Comparison of ENCODE assay signal across 7 mouse cellular contexts in the genomic region with DNA sequence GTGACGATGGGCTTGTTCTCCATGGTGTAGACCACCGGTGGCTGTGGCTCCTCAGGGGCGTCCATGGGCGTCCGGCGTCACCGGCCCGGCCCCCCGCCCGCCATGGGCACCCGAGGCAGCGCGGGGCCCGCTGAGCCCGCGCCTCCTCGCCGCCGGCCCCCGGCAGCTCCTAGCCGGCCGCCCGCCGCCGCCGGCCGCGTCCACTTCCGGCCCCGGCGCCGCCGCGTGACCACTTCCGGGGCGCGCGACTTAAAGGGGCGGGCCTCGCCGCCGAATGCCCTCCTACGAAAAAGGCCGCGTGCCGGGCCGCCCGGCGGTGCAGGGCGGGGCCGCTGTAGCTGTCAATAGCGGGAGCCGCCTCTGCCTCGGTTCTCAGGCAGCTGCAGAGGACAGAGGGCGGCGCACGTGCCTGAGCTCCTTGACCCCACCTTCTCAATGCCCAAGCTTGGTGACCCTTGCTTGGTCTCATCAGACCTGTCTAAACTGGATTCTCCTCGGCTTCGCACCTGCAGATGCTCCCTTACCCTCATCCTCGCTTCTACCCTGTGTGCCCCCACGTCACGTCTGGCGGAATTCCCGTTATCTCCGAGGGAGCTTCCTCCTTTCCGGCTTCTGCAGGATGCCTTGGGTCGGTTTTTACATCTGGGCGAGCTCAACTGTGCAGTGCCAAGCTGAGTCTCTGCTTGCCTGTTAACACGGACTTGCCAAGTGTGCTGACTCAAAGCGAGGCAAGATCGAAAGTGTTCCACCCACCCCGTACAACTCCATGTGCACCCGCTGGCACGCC. TPM values are rescaled to one million over a fixed set of nuclear protein-coding genes. Genes with fewer than 3 reads are reported as not detected.
DNase-seq lines count a peak whose midpoint lies in the region; ATAC-seq and TF ChIP-seq lines count a peak whose summit lies in the region.

Gene Trappc10, minus strand, starts transcription at position 204 of the 787 bp plus-strand sequence.

- peak; percentile 52; the same call in 1 of the 2 replicates for TF ChIP-seq EP300 in heart, adult 2 months (IDR thresholded peaks at IDR 0.05; ENCODE audit: insufficient read depth, low read depth, low read length)

- WGBS in embryonic facial prominence, embryonic 13.5 days = under 1% methylated on average over 71 of the region's 74 CpGs
- under 1% methylated on average over 73 of the region's 74 CpGs for WGBS in heart, adult 2 months
- under 1% methylated on average over 57 of the region's 74 CpGs for WGBS in limb, embryonic 13.5 days
- WGBS in midbrain, embryonic 16.5 days = 0% methylated on average over 62 of the region's 74 CpGs

- peak within 1 kb of the TSS; percentile 94 for H3K4me2 ChIP-seq in embryonic facial prominence, embryonic 13.5 days
- peak within 1 kb of the TSS; percentile 97 for H3K4me2 ChIP-seq in limb, embryonic 13.5 days (replicated peaks)
- peak within 1 kb of the TSS; percentile 77 for H3K4me2 ChIP-seq in midbrain, embryonic 16.5 days (ENCODE audit: low read length)

- H3K4me3 ChIP-seq in embryonic facial prominence, embryonic 13.5 days = peak within 1 kb of the TSS; percentile 83
- H3K4me3 ChIP-seq in heart, adult 2 months = peak within 1 kb of the TSS; percentile 64
- H3K4me3 ChIP-seq in limb, embryonic 13.5 days = peak within 1 kb of the TSS; percentile 90
- peak within 1 kb of the TSS; percentile 85 for H3K4me3 ChIP-seq in midbrain, embryonic 16.5 days (ENCODE audit: low read depth, low read length)

- peaks cover 16% of the 10 kb centered on the region for H3K4me1 ChIP-seq in embryonic facial prominence, embryonic 13.5 days
- peaks cover 7% of the 10 kb centered on the region for H3K4me1 ChIP-seq in heart, adult 2 months (ENCODE audit: control insufficient read depth, insufficient read depth, low read length)
- H3K4me1 ChIP-seq in limb, embryonic 13.5 days = peaks cover 18% of the 10 kb centered on the region
- peaks cover 15% of the 10 kb centered on the region for H3K4me1 ChIP-seq in midbrain, embryonic 16.5 days (ENCODE audit: control insufficient read depth, insufficient read depth, low read length)

- DNase-seq in adrenal gland, postnatal 36 days = peak; percentile 93 to 95
- peak; percentile 93 to 95 for DNase-seq in heart, adult 2 months
- peak; percentile 87 to 88 for DNase-seq in kidney, adult 8-10 months
- peak; percentile 85 to 93 for DNase-seq in spleen, postnatal 10 days (ENCODE audit: low spot score in 2 of 2)

- H3K27me3 ChIP-seq in embryonic facial prominence, embryonic 13.5 days = no peaks in the 10 kb centered on the region
- no peaks in the 10 kb centered on the region for H3K27me3 ChIP-seq in heart, adult 2 months (ENCODE audit: control insufficient read depth, insufficient read depth, low read length)
- no peaks in the 10 kb centered on the region for H3K27me3 ChIP-seq in limb, embryonic 13.5 days
- H3K27me3 ChIP-seq in midbrain, embryonic 16.5 days (ENCODE audit: control insufficient read depth, insufficient read depth, low read depth, low read length) = no peaks in the 10 kb centered on the region

- no peaks in the 10 kb centered on the region for H3K9me3 ChIP-seq in embryonic facial prominence, embryonic 13.5 days
- H3K9me3 ChIP-seq in limb, embryonic 13.5 days = no peaks in the 10 kb centered on the region
- no peaks in the 10 kb centered on the region for H3K9me3 ChIP-seq in midbrain, embryonic 16.5 days (replicated peaks; ENCODE audit: control insufficient read depth, low read length, poor library complexity, severe bottlenecking)

- peak; percentile 56 for TF ChIP-seq POLR2A in heart, adult 2 months (IDR thresholded peaks at IDR 0.05; ENCODE audit: insufficient read depth, low read depth, low read length)

- H3K27ac ChIP-seq in embryonic facial prominence, embryonic 13.5 days = peak within 1 kb of the TSS; percentile 12; the same call in 1 of the 2 replicates
- peak within 1 kb of the TSS; percentile 88 for H3K27ac ChIP-seq in heart, adult 2 months
- no peak within 1 kb of the TSS for H3K27ac ChIP-seq in limb, embryonic 13.5 days
- H3K27ac ChIP-seq in midbrain, embryonic 16.5 days (ENCODE audit: low read length) = peak within 1 kb of the TSS; percentile 89

- H3K36me3 ChIP-seq in embryonic facial prominence, embryonic 13.5 days = no peaks in the 10 kb centered on the region
- no peaks in the 10 kb centered on the region for H3K36me3 ChIP-seq in heart, adult 2 months (ENCODE audit: control insufficient read depth, insufficient read depth, low read length)
- no peaks in the 10 kb centered on the region for H3K36me3 ChIP-seq in limb, embryonic 13.5 days
- no peaks in the 10 kb centered on the region for H3K36me3 ChIP-seq in midbrain, embryonic 16.5 days (ENCODE audit: control insufficient read depth, insufficient read depth, low read length)

- intact Hi-C loops in heart, adult 2 months (cut with DNase I) = loop anchor here (5.0 kb wide), 1 partner anchor 62 kb away; no protein-coding TSS in a partner anchor

- H3K79me2 ChIP-seq in heart, adult 2 months (replicated peaks; ENCODE audit: control insufficient read depth, insufficient read depth, low read length) = no peaks in the 10 kb centered on the region

- no peak for TF ChIP-seq CTCF in heart, adult 2 months (IDR thresholded peaks at IDR 0.05)

- ATAC-seq in embryonic facial prominence, embryonic 13.5 days (ENCODE audit: insufficient number of reproducible peaks, insufficient read depth, low FRiP score, low TSS enrichment, low read depth) = peak; percentile 92
- ATAC-seq in limb, embryonic 13.5 days (ENCODE audit: low FRiP score, low read depth) = peak; percentile 95
- ATAC-seq in midbrain, embryonic 16.5 days = peak; percentile 96

- peak within 1 kb of the TSS; percentile 87 for H3K9ac ChIP-seq in embryonic facial prominence, embryonic 13.5 days
- peak within 1 kb of the TSS; percentile 83 for H3K9ac ChIP-seq in heart, adult 2 months (ENCODE audit: low read depth, low read length)
- H3K9ac ChIP-seq in limb, embryonic 13.5 days = peak within 1 kb of the TSS; percentile 85
- H3K9ac ChIP-seq in midbrain, embryonic 16.5 days (ENCODE audit: low read depth, low read length) = peak within 1 kb of the TSS; percentile 86

RNA-seq across cellular contexts. Expression of gene Trappc10, which starts in this region (rescaled TPM):
- 10 to 100 TPM; 50.7 to 53.6 TPM for total RNA-seq in adrenal gland, postnatal 36 days (2021)
- 12.0 and 14.5 TPM in 2 replicates for polyA plus RNA-seq in embryonic facial prominence, embryonic 13.5 days (2015; fragmentation: Nextera tagmentation; extraction: Ambion mirVana)
- total RNA-seq in heart, adult 2 months (2021) = 10 to 100 TPM; 43.8 to 52.9 TPM
- polyA plus RNA-seq in heart, adult 2 months (2012; rRNA removed) = 37.4 and 51.5 TPM in 2 replicates
- 12.6 and 13.3 TPM in 2 replicates for polyA plus RNA-seq in limb, embryonic 13.5 days (2015; fragmentation: Nextera tagmentation; extraction: Ambion mirVana)
- 22.4 and 27.1 TPM in 2 replicates for polyA plus RNA-seq in midbrain, embryonic 16.5 days (2015; fragmentation: Nextera tagmentation; extraction: Ambion mirVana)
